Mouse (Mus musculus): ENCODE measurements around the gene Tbx3.

DNA sequence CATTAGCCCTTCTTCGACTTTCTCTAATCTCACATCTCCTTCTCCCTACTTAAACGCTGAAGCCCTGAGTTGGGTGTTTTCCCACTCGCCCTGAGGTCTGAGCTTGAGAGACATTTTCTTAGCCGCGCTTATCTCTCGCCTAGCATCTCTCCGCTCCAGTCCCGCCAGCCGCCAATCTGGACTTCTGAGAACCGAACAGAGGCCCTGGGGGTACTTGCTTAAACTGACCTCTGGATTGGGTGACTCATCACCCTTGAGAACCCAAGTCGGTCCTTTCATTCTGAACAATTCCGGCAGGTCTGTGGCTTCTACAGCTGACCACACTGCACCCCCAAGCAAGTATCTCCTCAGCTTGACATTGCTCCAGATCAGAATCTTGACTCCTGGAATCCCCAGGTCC, 32.2 kb upstream of the Tbx3 start:
- TF ChIP-seq CTCF (IDR thresholded peaks at IDR 0.05; ENCODE audit: control insufficient read depth, insufficient read depth, insufficient read length): no peak
- no peak for TF ChIP-seq FOSL1 (IDR thresholded peaks at IDR 0.05; ENCODE audit: insufficient read depth, low read length, poor library complexity, severe bottlenecking)
- no peak for TF ChIP-seq USF1 (IDR thresholded peaks at IDR 0.05; ENCODE audit: low read depth)
- TF ChIP-seq MAX (IDR thresholded peaks at IDR 0.05): no peak
- no peak for TF ChIP-seq CEBPB (IDR thresholded peaks at IDR 0.05; ENCODE audit: low read depth)
